Mouse (Mus musculus): ENCODE data around the gene Gemin6. TPM values are rescaled to one million over a fixed set of nuclear protein-coding genes. Genes with fewer than 3 reads are reported as not detected.
"Not testable (repeated sequence)": the region's sequence is repeated elsewhere in the genome, so short reads cannot be mapped to it uniquely, and the experiment has no call there.

Gemin6 gene
- polyA plus RNA-seq, 1 experiment from 2014 or later = 4.2 TPM

GRCm38 (mm10) chr17:80220131-80220530 lies 4.1 kb upstream of the Gemin6 start:
- Histone ChIP-seq H3K27ac (no peak overlapping the region), H3K4me3 (ENCODE audit: inconsistent target) (no peak overlapping the region), H3K36me3 (ENCODE audit: inconsistent target) (no peaks in the 10 kb centered on the region), H3K79me2 (ENCODE audit: inconsistent target) (no peaks in the 10 kb centered on the region)
- WGBS (ENCODE audit: missing documents) = 91% methylated on average over 2 of the region's 2 CpGs

GRCm38 (mm10) chr17:80221202-80221601 lies 3.0 kb upstream of the Gemin6 start:
- H3K79me2 ChIP-seq (ENCODE audit: inconsistent target) = no peaks in the 10 kb centered on the region
- WGBS (ENCODE audit: missing documents) = 93% methylated on average over 9 of the region's 9 CpGs
- H3K27ac ChIP-seq = no peak overlapping the region
- H3K4me3 ChIP-seq (ENCODE audit: inconsistent target) = no peak overlapping the region
- no peaks in the 10 kb centered on the region for H3K36me3 ChIP-seq (ENCODE audit: inconsistent target)

- H3K4me3 ChIP-seq (ENCODE audit: inconsistent target) = no peak overlapping the region
- no peaks in the 10 kb centered on the region for H3K79me2 ChIP-seq (ENCODE audit: inconsistent target)
- 63% methylated on average over 3 of the region's 3 CpGs for WGBS (ENCODE audit: missing documents)
- H3K27ac ChIP-seq = no peak overlapping the region
- H3K36me3 ChIP-seq (ENCODE audit: inconsistent target) = no peaks in the 10 kb centered on the region
Observed at GRCm38 (mm10) chr17:80221890-80222628, 2.2 kb upstream of the Gemin6 start.

GRCm38 (mm10) chr17:80223829-80224228 lies 412 bp upstream of the Gemin6 start:
- Histone ChIP-seq H3K36me3 (ENCODE audit: inconsistent target) (no peaks in the 10 kb centered on the region), H3K27ac (peak overlapping the region; percentile 58), H3K4me3 (ENCODE audit: inconsistent target) (peak overlapping the region; percentile 67), H3K79me2 (ENCODE audit: inconsistent target) (no peaks in the 10 kb centered on the region)
- WGBS (ENCODE audit: missing documents) = 2% methylated on average over 8 of the region's 9 CpGs

- H3K79me2 ChIP-seq (ENCODE audit: inconsistent target); H3K27ac ChIP-seq; H3K36me3 ChIP-seq (ENCODE audit: inconsistent target): not testable (repeated sequence)
- H3K4me3 ChIP-seq (ENCODE audit: inconsistent target) = peak overlapping the region; percentile 67
- 37% methylated on average over 4 of the region's 5 CpGs for WGBS (ENCODE audit: missing documents)
Observed at GRCm38 (mm10) chr17:80225142-80225541, 901 bp downstream of the Gemin6 start.

- WGBS (ENCODE audit: missing documents) = 95% methylated on average over 2 of the region's 2 CpGs
- H3K36me3 ChIP-seq (ENCODE audit: inconsistent target) = no peaks in the 10 kb centered on the region
- H3K79me2 ChIP-seq (ENCODE audit: inconsistent target) = no peaks in the 10 kb centered on the region
- no peak overlapping the region for H3K4me3 ChIP-seq (ENCODE audit: inconsistent target)
- H3K27ac ChIP-seq = no peak overlapping the region
Observed at GRCm38 (mm10) chr17:80229396-80229795, 5.2 kb downstream of the Gemin6 start.

- Histone ChIP-seq H3K27ac (no peak overlapping the region), H3K4me3 (ENCODE audit: inconsistent target) (no peak overlapping the region), H3K79me2 (ENCODE audit: inconsistent target) (no peaks in the 10 kb centered on the region), H3K36me3 (ENCODE audit: inconsistent target) (no peaks in the 10 kb centered on the region)
- WGBS (ENCODE audit: missing documents) = 98% methylated on average over 5 of the region's 5 CpGs
Observed at GRCm38 (mm10) chr17:80233844-80234243, 9.6 kb downstream of the Gemin6 start.

GRCm38 (mm10) chr17:80234376-80234775 lies 10.1 kb downstream of the Gemin6 start:
- Histone ChIP-seq H3K79me2 (ENCODE audit: inconsistent target) (no peaks in the 10 kb centered on the region), H3K4me3 (ENCODE audit: inconsistent target) (no peak overlapping the region), H3K27ac (no peak overlapping the region), H3K36me3 (ENCODE audit: inconsistent target) (no peaks in the 10 kb centered on the region)
- WGBS (ENCODE audit: missing documents) = 87% methylated on average over 7 of the region's 7 CpGs

GRCm38 (mm10) chr17:80235477-80235876 lies 11.2 kb downstream of the Gemin6 start:
- H3K79me2 ChIP-seq (ENCODE audit: inconsistent target) = no peaks in the 10 kb centered on the region
- no peak overlapping the region for H3K27ac ChIP-seq
- WGBS (ENCODE audit: missing documents) = 92% methylated on average over 3 of the region's 3 CpGs
- no peak overlapping the region for H3K4me3 ChIP-seq (ENCODE audit: inconsistent target)
- H3K36me3 ChIP-seq (ENCODE audit: inconsistent target) = peaks cover 3% of the 10 kb centered on the region; the same call in 1 of the 2 replicates

- no peak overlapping the region for H3K4me3 ChIP-seq (ENCODE audit: inconsistent target)
- no peaks in the 10 kb centered on the region for H3K79me2 ChIP-seq (ENCODE audit: inconsistent target)
- peaks cover 14% of the 10 kb centered on the region; the same call in 1 of the 2 replicates for H3K36me3 ChIP-seq (ENCODE audit: inconsistent target)
- peak overlapping the region; percentile 49 for H3K27ac ChIP-seq
- 19% methylated on average over 3 of the region's 3 CpGs for WGBS (ENCODE audit: missing documents)
Observed at GRCm38 (mm10) chr17:80236805-80237204, 12.6 kb downstream of the Gemin6 start.

GRCm38 (mm10) chr17:80237475-80237874 lies 13.2 kb downstream of the Gemin6 start:
- H3K27ac ChIP-seq = no peak overlapping the region; the same call in 1 of the 2 replicates
- H3K4me3 ChIP-seq (ENCODE audit: inconsistent target) = no peak overlapping the region
- no peaks in the 10 kb centered on the region for H3K79me2 ChIP-seq (ENCODE audit: inconsistent target)
- H3K36me3 ChIP-seq (ENCODE audit: inconsistent target) = peaks cover 21% of the 10 kb centered on the region; the same call in 1 of the 2 replicates
- 87% methylated on average over 4 of the region's 5 CpGs for whole genome bisulfite sequencing (ENCODE audit: missing documents)

GRCm38 (mm10) chr17:80241594-80241993 lies 17.4 kb downstream of the Gemin6 start:
- Histone ChIP-seq H3K27ac (no peak overlapping the region), H3K4me3 (ENCODE audit: inconsistent target) (no peak overlapping the region), H3K36me3 (ENCODE audit: inconsistent target) (peaks cover 59% of the 10 kb centered on the region), H3K79me2 (ENCODE audit: inconsistent target) (no peaks in the 10 kb centered on the region)
- 91% methylated on average over 9 of the region's 9 CpGs for WGBS (ENCODE audit: missing documents)

GRCm38 (mm10) chr17:80243116-80243515 lies 18.9 kb downstream of the Gemin6 start:
- H3K36me3 ChIP-seq (ENCODE audit: inconsistent target) = peaks cover 70% of the 10 kb centered on the region

GRCm38 (mm10) chr17:80252757-80253525 lies 28.7 kb downstream of the Gemin6 start:
- Histone ChIP-seq H3K79me2 (ENCODE audit: inconsistent target) (no peaks in the 10 kb centered on the region), H3K27ac (peak overlapping the region; percentile 61), H3K4me3 (ENCODE audit: inconsistent target) (no peak overlapping the region), H3K36me3 (ENCODE audit: inconsistent target) (peaks cover 75% of the 10 kb centered on the region)
- WGBS (ENCODE audit: missing documents) = 83% methylated on average over 13 of the region's 13 CpGs

More at GRCm38 (mm10) chr17:80243116-80243515, 18.9 kb downstream of the Gemin6 start:
- WGBS (ENCODE audit: missing documents) = 93% methylated on average over 13 of the region's 13 CpGs
- Histone ChIP-seq H3K27ac (no peak overlapping the region), H3K79me2 (ENCODE audit: inconsistent target) (no peaks in the 10 kb centered on the region), H3K4me3 (ENCODE audit: inconsistent target) (no peak overlapping the region)

- Histone ChIP-seq H3K36me3 (ENCODE audit: inconsistent target) (peaks cover 76% of the 10 kb centered on the region), H3K4me3 (ENCODE audit: inconsistent target) (no peak overlapping the region), H3K27ac (no peak overlapping the region), H3K79me2 (ENCODE audit: inconsistent target) (no peaks in the 10 kb centered on the region)
- 94% methylated on average over 5 of the region's 5 CpGs for WGBS (ENCODE audit: missing documents)
Observed at GRCm38 (mm10) chr17:80254421-80254820, 30.2 kb downstream of the Gemin6 start.
